Mouse (Mus musculus) midbrain, embryonic 15.5 days (tissue): ENCODE measurements around the gene 2210407C18Rik. TPM values are rescaled to one million over a fixed set of nuclear protein-coding genes. Genes with fewer than 3 reads are reported as not detected.

Experiments used
- ATAC-seq: fragments of 200-750 bp; cut with Nextera tagmentation; replicated peaks from 2 replicates; pipeline ENCODE4 v1.8.0; 2017; ENCODE audit warnings: moderate TSS enrichment
- H3K27ac ChIP-seq: fragments of 300-500 bp; sonication (generic); 2 replicates; pipeline ENCODE4 v1.5.1; 2015; ENCODE audit warnings: mild to moderate bottlenecking, inconsistent platforms
- H3K27me3 ChIP-seq: fragments of 300-500 bp; sonication (generic); replicated peaks from 2 replicates; pipeline ENCODE4 v1.6.1; 2015; ENCODE audit warnings: inconsistent platforms
- H3K36me3 ChIP-seq: fragments of 300-500 bp; sonication (generic); replicated peaks from 2 replicates; pipeline ENCODE4 v1.6.1; 2015; ENCODE audit warnings: inconsistent platforms
- H3K4me1 ChIP-seq: fragments of 300-500 bp; sonication (generic); 2 replicates; pipeline ENCODE4 v1.6.1; 2015; ENCODE audit warnings: inconsistent platforms
- H3K4me2 ChIP-seq: fragments of 300-500 bp; sonication (generic); 2 replicates; pipeline ENCODE4 v1.6.1; 2015; ENCODE audit warnings: inconsistent platforms, mild to moderate bottlenecking, moderate library complexity
- H3K4me3 ChIP-seq: fragments of 300-500 bp; sonication (generic); 2 replicates; pipeline ENCODE4 v1.5.1; 2015; ENCODE audit warnings: mild to moderate bottlenecking, inconsistent platforms
- H3K9ac ChIP-seq: fragments of 300-500 bp; sonication (generic); 2 replicates; pipeline ENCODE4 v1.6.1; 2015; ENCODE audit warnings: mild to moderate bottlenecking, inconsistent platforms
- H3K9me3 ChIP-seq: fragments of 300-500 bp; sonication (generic); 2 replicates; pipeline ENCODE4 v1.6.1; 2016; ENCODE audit warnings: inconsistent platforms
- WGBS: fragments of 180-500 bp; shearing (Covaris S2); methylation state at CpG from one replicate; pipeline ENCODE4 v1.1.7; 2015; ENCODE audit warnings: mixed read lengths; 5-methylcytosine and 5-hydroxymethylcytosine counted together
- polyA plus RNA-seq: library from polyadenylated mRNA; unstranded; fragments of >200 nt; fragmentation: Nextera tagmentation; extraction: Ambion mirVana; gene quantifications from 2 replicates; pipeline ENCODE4 v1.2.1, GENCODE M21; 2015

2210407C18Rik gene
- polyA plus RNA-seq, 1 experiment from 2014 or later, result not detected

DNA sequence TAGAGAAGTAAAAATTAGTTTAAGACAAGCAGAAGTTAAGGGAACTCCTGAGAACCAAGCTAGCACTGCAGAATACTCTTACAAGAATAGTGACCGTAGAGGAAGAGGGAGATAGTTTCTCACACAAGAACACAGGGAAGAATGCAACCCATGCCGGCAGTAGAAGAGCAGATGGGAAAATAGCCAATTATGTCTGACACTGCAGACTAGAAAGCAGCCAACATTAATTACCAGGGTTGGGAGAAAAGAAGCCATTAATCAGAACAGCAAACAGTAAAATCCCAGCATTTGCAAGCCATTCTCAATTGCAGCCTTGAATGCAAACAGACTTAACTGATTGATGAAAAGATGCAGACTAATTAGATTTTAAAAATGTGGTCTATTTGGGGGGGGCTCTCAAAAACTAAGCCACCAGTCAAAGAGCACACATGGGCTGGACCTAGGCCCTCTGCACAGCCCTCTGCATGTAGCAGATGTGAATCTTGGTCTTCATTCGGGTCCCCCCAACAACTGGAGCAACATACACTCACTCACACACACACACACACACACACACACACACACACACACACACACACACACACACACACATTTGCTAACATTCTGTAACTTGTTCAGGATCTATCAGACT, 27.1 kb downstream of the 2210407C18Rik start:
- no peak overlapping the region for H3K4me3 ChIP-seq
- ATAC-seq, result no peak
- no peaks in the 10 kb centered on the region for H3K36me3 ChIP-seq
- H3K27ac ChIP-seq, result no peak overlapping the region
- no peaks in the 10 kb centered on the region for H3K27me3 ChIP-seq
- 59% methylated on average over 3 of the region's 3 CpGs for WGBS
- no peaks in the 10 kb centered on the region for H3K4me1 ChIP-seq
- H3K4me2 ChIP-seq, result no peak overlapping the region
- no peaks in the 10 kb centered on the region for H3K9me3 ChIP-seq
- H3K9ac ChIP-seq, result no peak overlapping the region

DNA sequence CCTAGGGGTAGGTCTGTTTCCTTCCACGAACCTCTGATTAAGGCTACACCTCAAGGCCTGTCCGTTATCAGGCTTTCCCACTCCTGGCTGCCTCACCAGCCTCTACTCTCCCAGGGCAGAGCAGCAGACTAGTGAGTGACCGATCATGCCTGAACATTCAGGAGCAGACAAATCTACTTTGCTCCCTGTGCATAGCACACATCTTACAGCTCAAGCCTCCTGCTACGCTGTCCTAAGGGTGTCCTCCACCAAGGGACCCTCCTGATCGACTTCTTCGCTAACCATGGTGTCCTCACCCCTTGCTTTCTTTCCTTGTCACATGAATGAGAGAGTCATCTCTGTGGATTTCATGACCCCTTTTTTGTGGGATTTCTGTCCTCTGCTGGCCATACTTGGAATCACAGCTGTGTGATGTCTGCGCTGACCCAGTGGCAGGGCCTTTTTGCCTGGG, 28.0 kb downstream of the 2210407C18Rik start:
- Histone ChIP-seq H3K4me3 (no peak overlapping the region), H3K27me3 (no peaks in the 10 kb centered on the region), H3K9me3 (no peaks in the 10 kb centered on the region), H3K27ac (no peak overlapping the region), H3K4me2 (no peak overlapping the region), H3K4me1 (no peaks in the 10 kb centered on the region), H3K36me3 (no peaks in the 10 kb centered on the region), H3K9ac (no peak overlapping the region)
- no peak for ATAC-seq
- 62% methylated on average over 7 of the region's 7 CpGs for WGBS

DNA sequence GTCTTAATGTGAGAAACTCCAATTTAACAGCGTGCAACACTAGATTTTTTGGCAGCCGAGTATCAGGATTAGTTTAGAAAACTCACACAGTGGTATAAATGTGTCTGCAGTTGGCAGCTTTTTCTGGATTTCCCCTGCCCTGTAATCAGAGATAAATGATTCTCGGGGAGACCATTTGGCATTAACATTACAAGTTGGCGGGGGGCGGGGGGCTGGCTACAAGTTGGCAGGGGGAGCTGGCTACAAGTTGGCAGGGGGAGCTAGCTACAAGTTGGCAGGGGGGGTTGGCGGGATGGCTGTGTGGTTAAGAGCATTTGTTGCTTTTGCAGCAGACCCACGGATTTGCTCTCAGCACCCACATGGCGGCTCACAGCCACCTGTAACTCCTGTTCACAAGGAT, 37.2 kb downstream of the 2210407C18Rik start:
- H3K27ac ChIP-seq, result no peak overlapping the region
- H3K36me3 ChIP-seq, result no peaks in the 10 kb centered on the region
- H3K4me1 ChIP-seq, result no peaks in the 10 kb centered on the region
- ATAC-seq, result no peak
- WGBS, result 82% methylated on average over 8 of the region's 8 CpGs
- H3K27me3 ChIP-seq, result no peaks in the 10 kb centered on the region
- no peak overlapping the region for H3K4me2 ChIP-seq
- H3K9ac ChIP-seq, result no peak overlapping the region
- no peak overlapping the region for H3K4me3 ChIP-seq
- no peaks in the 10 kb centered on the region for H3K9me3 ChIP-seq

DNA sequence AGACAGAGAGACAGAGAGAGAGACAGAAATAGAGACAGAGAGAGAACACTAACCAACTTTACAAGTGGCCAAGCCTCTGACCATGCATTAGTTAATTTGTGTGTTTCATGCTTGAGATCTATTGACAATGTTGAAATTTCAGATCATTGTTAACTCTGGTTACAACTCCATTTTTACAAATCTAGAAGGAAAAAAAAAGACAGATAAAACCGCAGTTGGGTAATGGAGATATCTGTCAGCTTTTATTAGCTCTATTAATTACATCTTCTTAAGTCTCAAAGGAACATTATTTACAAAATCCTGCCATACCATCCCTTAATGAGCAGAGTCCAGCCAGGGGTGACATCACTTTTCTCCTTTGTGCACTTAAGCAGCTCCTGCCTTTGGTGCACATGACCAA, 38.4 kb downstream of the 2210407C18Rik start, which contains the start of gene Olfr325:
TSS of gene Olfr325 (plus strand) at position 301 of the 400 bp plus-strand sequence.
- Histone ChIP-seq H3K4me2 (no peak within 1 kb of the TSS), H3K4me1 (no peaks in the 10 kb centered on the region), H3K27me3 (no peaks in the 10 kb centered on the region), H3K4me3 (no peak within 1 kb of the TSS), H3K9ac (no peak within 1 kb of the TSS), H3K9me3 (no peaks in the 10 kb centered on the region), H3K27ac (no peak within 1 kb of the TSS), H3K36me3 (no peaks in the 10 kb centered on the region)
- 84% methylated on average over 1 of the region's 1 CpGs for WGBS
- no peak for ATAC-seq

DNA sequence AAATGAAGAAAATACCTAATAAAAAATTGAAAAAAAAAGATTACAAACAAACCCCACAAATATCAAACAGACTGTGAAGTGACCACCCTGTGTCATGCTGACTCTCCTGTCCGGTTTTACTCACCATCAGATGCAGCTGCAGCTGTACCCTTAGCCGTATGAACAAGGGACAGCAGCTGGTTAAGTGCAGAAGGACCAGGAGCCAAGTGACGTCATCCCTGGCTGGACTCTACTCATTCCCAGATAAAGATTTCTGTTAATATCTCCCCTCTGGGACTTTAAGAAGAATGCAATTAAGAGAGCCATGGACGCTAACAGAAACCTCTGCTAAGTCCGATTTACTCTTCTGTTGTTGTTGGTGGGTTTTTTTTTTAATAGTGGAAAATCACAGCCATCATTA, 45.5 kb downstream of the 2210407C18Rik start, which contains the start of gene Olfr224:
TSS of gene Olfr224 (minus strand) at position 149 of the 400 bp plus-strand sequence.
- H3K4me1 ChIP-seq, result no peaks in the 10 kb centered on the region
- H3K4me3 ChIP-seq, result no peak within 1 kb of the TSS
- no peak within 1 kb of the TSS for H3K9ac ChIP-seq
- H3K36me3 ChIP-seq, result no peaks in the 10 kb centered on the region
- H3K27ac ChIP-seq, result no peak within 1 kb of the TSS
- WGBS, result 75% methylated on average over 5 of the region's 5 CpGs
- no peaks in the 10 kb centered on the region for H3K27me3 ChIP-seq
- H3K4me2 ChIP-seq, result no peak within 1 kb of the TSS
- ATAC-seq, result no peak
- H3K9me3 ChIP-seq, result no peaks in the 10 kb centered on the region

Other genes starting within 250 kb of the 2210407C18Rik start
- 0.31 TPM in 1 of 2 replicates, not detected in the other for gene Lypd8, start 237.0 kb downstream of the 2210407C18Rik start, polyA plus RNA-seq
- gene 1810065E05Rik, start 195.0 kb downstream of the 2210407C18Rik start, polyA plus RNA-seq, result not detected in 2 replicates
- gene Gm12253, start 183.5 kb downstream of the 2210407C18Rik start, polyA plus RNA-seq, result not detected in 2 replicates
- gene Lypd9, start 163.2 kb downstream of the 2210407C18Rik start, polyA plus RNA-seq, result not detected in 2 replicates
- gene Olfr30, start 153.8 kb downstream of the 2210407C18Rik start, polyA plus RNA-seq, result not detected in 2 replicates
- not detected in 2 replicates for gene Olfr332, start 123.5 kb downstream of the 2210407C18Rik start, polyA plus RNA-seq
- gene Olfr331, start 113.5 kb downstream of the 2210407C18Rik start, polyA plus RNA-seq, result not detected in 2 replicates
- not detected in 2 replicates for gene Olfr330, start 81.2 kb downstream of the 2210407C18Rik start, polyA plus RNA-seq
- gene Olfr329-ps, start 69.7 kb downstream of the 2210407C18Rik start, polyA plus RNA-seq, result not detected in 2 replicates
- 0.06 and 0.12 TPM in 2 replicates for gene Olfr328, start 60.4 kb downstream of the 2210407C18Rik start, polyA plus RNA-seq
- gene Olfr224, start 45.5 kb downstream of the 2210407C18Rik start, polyA plus RNA-seq, result not detected in 2 replicates
- gene Olfr325, start 38.3 kb downstream of the 2210407C18Rik start, polyA plus RNA-seq, result not detected in 2 replicates
- not detected in 2 replicates for gene Olfr324, start 21.0 kb downstream of the 2210407C18Rik start, polyA plus RNA-seq
- gene Olfr323, start 14.4 kb upstream of the 2210407C18Rik start, polyA plus RNA-seq, result not detected in 2 replicates
- 0.10 and 0.13 TPM in 2 replicates for gene Trim58, start 24.4 kb upstream of the 2210407C18Rik start, polyA plus RNA-seq
- 0.11 TPM in 1 of 2 replicates, not detected in the other for gene Olfr322, start 42.7 kb upstream of the 2210407C18Rik start, polyA plus RNA-seq
- not detected in 2 replicates for gene Olfr320, start 65.0 kb upstream of the 2210407C18Rik start, polyA plus RNA-seq
- gene Olfr319, start 83.1 kb upstream of the 2210407C18Rik start, polyA plus RNA-seq, result not detected in 2 replicates
- not detected in 2 replicates for gene Olfr318, start 107.9 kb upstream of the 2210407C18Rik start, polyA plus RNA-seq
- 0.08 and 0.44 TPM in 2 replicates for gene Olfr317, start 123.1 kb upstream of the 2210407C18Rik start, polyA plus RNA-seq
- gene Olfr316, start 136.7 kb upstream of the 2210407C18Rik start, polyA plus RNA-seq, result not detected in 2 replicates
- not detected in 2 replicates for gene Olfr315, start 157.1 kb upstream of the 2210407C18Rik start, polyA plus RNA-seq
- gene Olfr314, start 166.9 kb upstream of the 2210407C18Rik start, polyA plus RNA-seq, result not detected in 2 replicates
- gene Fam183b, start 185.9 kb upstream of the 2210407C18Rik start, polyA plus RNA-seq, result 12.2 and 13.4 TPM in 2 replicates
- not detected in 2 replicates for gene Olfr313, start 198.9 kb upstream of the 2210407C18Rik start, polyA plus RNA-seq
- gene Olfr312, start 213.2 kb upstream of the 2210407C18Rik start, polyA plus RNA-seq, result 0.04 TPM in 1 of 2 replicates, not detected in the other
- gene Olfr311, start 223.2 kb upstream of the 2210407C18Rik start, polyA plus RNA-seq, result not detected in 2 replicates
- 24.7 and 25.4 TPM in 2 replicates for gene Gm12258, start 231.1 kb upstream of the 2210407C18Rik start, polyA plus RNA-seq